Mouse (Mus musculus) MEL (cell line): ENCODE measurements at regions not wholly inside any gene's neighbourhood (a gene's known extent, or its start where the extent isn't known, plus 50 kb on each side); places are given as distances from the start of the nearest gene placed in this dataset.

Experiments
- DNase-seq: peaks from one replicate; pipeline ENCODE4 v3.0.0; 2011; ENCODE audit warnings: low read depth, low spot score
- H3K27ac ChIP-seq: 2 replicates; pipeline ENCODE4 v1.5.1; 2012; ENCODE audit warnings: low read depth, mild to moderate bottlenecking, control low read depth, low read length, moderate library complexity; ENCODE audit not compliant: control insufficient read depth
- H3K27me3 ChIP-seq, 2 experiments: fragments of 150-350 bp in 1 of 2; sonication (generic) in 1 of 2; 2 replicates each; pipeline ENCODE4 v1.6.1; 2012; ENCODE audit warnings: low read length in 2 of 2, mild to moderate bottlenecking in 2 of 2, improper control_type of control experiment in 1 of 2, moderate library complexity in 1 of 2; ENCODE audit not compliant: insufficient read depth in 2 of 2, control insufficient read depth in 1 of 2
- H3K36me3 ChIP-seq, 2 experiments: 2 replicates each; pipeline ENCODE4 v1.6.1; 2012 to 2014; ENCODE audit warnings: low read length in 2 of 2, improper control_type of control experiment in 1 of 2, inconsistent platforms in 1 of 2, mild to moderate bottlenecking in 1 of 2; ENCODE audit not compliant: insufficient read depth in 2 of 2, control insufficient read depth in 1 of 2
- H3K4me1 ChIP-seq, 2 experiments: fragments of 150-350 bp in 1 of 2; sonication (generic) in 1 of 2; 2 replicates each; pipeline ENCODE4 v1.6.1; 2012; ENCODE audit warnings: low read length in 2 of 2, improper control_type of control experiment in 1 of 2, mild to moderate bottlenecking in 1 of 2; ENCODE audit not compliant: insufficient read depth in 2 of 2, control insufficient read depth in 1 of 2
- H3K4me3 ChIP-seq, 2 experiments: fragments of 150-350 bp in 1 of 2; sonication (generic) in 1 of 2; 2 replicates each; pipeline ENCODE4 v1.5.1; 2012; ENCODE audit warnings: low read depth in 2 of 2, low read length in 2 of 2, mild to moderate bottlenecking in 2 of 2, moderate library complexity in 2 of 2, control low read depth in 1 of 2, improper control_type of control experiment in 1 of 2; ENCODE audit not compliant: control insufficient read depth in 1 of 2, insufficient read depth in 1 of 2
- H3K79me2 ChIP-seq: 2 replicates; pipeline ENCODE4 v1.6.1; 2012; ENCODE audit warnings: mild to moderate bottlenecking, low read length, moderate library complexity; ENCODE audit not compliant: control insufficient read depth, poor library complexity, insufficient read depth
- H3K9ac ChIP-seq: 2 replicates; pipeline ENCODE4 v1.6.1; 2012; ENCODE audit warnings: low read depth, mild to moderate bottlenecking, control low read depth, low read length, moderate library complexity; ENCODE audit not compliant: control insufficient read depth, poor library complexity, severe bottlenecking
- H3K9me3 ChIP-seq: fragments of 150-350 bp; sonication (generic); replicated peaks from 2 replicates; pipeline ENCODE4 v1.6.1; 2012; ENCODE audit warnings: mild to moderate bottlenecking, low read length, improper control_type of control experiment, moderate library complexity; ENCODE audit not compliant: insufficient read depth
- BHLHE40 ChIP-seq: IDR thresholded peaks from 2 replicates; pipeline ENCODE4 v1.6.1; 2012; ENCODE audit warnings: low read depth, mild to moderate bottlenecking, inconsistent platforms, low read length, improper control_type of control experiment, borderline replicate concordance
- CHD1 ChIP-seq: IDR thresholded peaks from 2 replicates; pipeline ENCODE4 v1.6.1; 2012; ENCODE audit warnings: low read depth, mild to moderate bottlenecking, inconsistent platforms, low read length, improper control_type of control experiment
- CHD2 ChIP-seq: IDR thresholded peaks from 2 replicates; pipeline ENCODE4 v1.6.1; 2011; ENCODE audit warnings: low read length, improper control_type of control experiment
- CTCF ChIP-seq, 3 experiments: IDR thresholded peaks in 2 of 3; conservative IDR thresholded peaks in 1 of 3; 2 replicates each; pipeline ENCODE4 v1.5.1; 2011 to 2012; ENCODE audit warnings: low read length in 3 of 3, low read depth in 2 of 3, mild to moderate bottlenecking in 2 of 3, improper control_type of control experiment in 1 of 3, inconsistent platforms in 1 of 3, mixed read lengths in 1 of 3, moderate library complexity in 1 of 3; ENCODE audit not compliant: control insufficient read depth in 1 of 3, insufficient read depth in 1 of 3, poor library complexity in 1 of 3, severe bottlenecking in 1 of 3
- ETS1 ChIP-seq: IDR thresholded peaks from 2 replicates; pipeline ENCODE4 v1.6.1; 2012; ENCODE audit warnings: low read depth, mild to moderate bottlenecking, inconsistent platforms, low read length, improper control_type of control experiment, moderate library complexity
- GABPA ChIP-seq: IDR thresholded peaks from 2 replicates; pipeline ENCODE4 v1.6.1; 2012; ENCODE audit warnings: low read depth, mild to moderate bottlenecking, inconsistent platforms, low read length, improper control_type of control experiment, moderate library complexity
- JUND ChIP-seq: IDR thresholded peaks from 2 replicates; pipeline ENCODE4 v1.6.1; 2011; ENCODE audit warnings: low read depth, mild to moderate bottlenecking, improper control_type of control experiment, low read length
- KAT2A ChIP-seq: conservative IDR thresholded peaks from 2 replicates; pipeline ENCODE4 v1.6.1; 2012; ENCODE audit warnings: low read depth, low read length, improper control_type of control experiment, inconsistent platforms
- MAFK ChIP-seq: IDR thresholded peaks from 2 replicates; pipeline ENCODE4 v1.6.1; 2011; ENCODE audit warnings: low read depth, mild to moderate bottlenecking, low read length, improper control_type of control experiment, borderline replicate concordance
- MAX ChIP-seq: IDR thresholded peaks from 2 replicates; pipeline ENCODE4 v1.6.1; 2011; ENCODE audit warnings: low read length, improper control_type of control experiment
- MAZ ChIP-seq: IDR thresholded peaks from 2 replicates; pipeline ENCODE4 v1.6.1; 2012; ENCODE audit warnings: low read depth, mild to moderate bottlenecking, inconsistent platforms, low read length, improper control_type of control experiment
- MXI1 ChIP-seq: IDR thresholded peaks from 2 replicates; pipeline ENCODE4 v1.6.1; 2011; ENCODE audit warnings: mild to moderate bottlenecking, low read depth, low read length, improper control_type of control experiment
- MYB ChIP-seq: IDR thresholded peaks from 2 replicates; pipeline ENCODE4 v1.6.1; 2011; ENCODE audit warnings: mild to moderate bottlenecking, low read depth, low read length, improper control_type of control experiment
- MYC ChIP-seq: IDR thresholded peaks from 2 replicates; pipeline ENCODE4 v1.6.1; 2011; ENCODE audit warnings: low read depth, mild to moderate bottlenecking, low read length, improper control_type of control experiment, moderate library complexity
- NRF1 ChIP-seq: IDR thresholded peaks from 2 replicates; pipeline ENCODE4 v1.6.1; 2014; ENCODE audit warnings: low read depth, mild to moderate bottlenecking, inconsistent platforms, low read length, improper control_type of control experiment, moderate library complexity; ENCODE audit not compliant: poor library complexity, insufficient read depth, severe bottlenecking
- POLR2A ChIP-seq, 2 experiments: IDR thresholded peaks; 2 replicates each; pipeline ENCODE4 v1.6.1; 2011 to 2012; ENCODE audit warnings: low read length in 2 of 2, mild to moderate bottlenecking in 2 of 2, control low read depth in 1 of 2, improper control_type of control experiment in 1 of 2, low read depth in 1 of 2, moderate library complexity in 1 of 2; ENCODE audit not compliant: control insufficient read depth in 1 of 2, insufficient read depth in 1 of 2, poor library complexity in 1 of 2
- POLR2AphosphoS2 ChIP-seq: IDR thresholded peaks from 2 replicates; pipeline ENCODE4 v1.6.1; 2011; ENCODE audit warnings: low read length, improper control_type of control experiment
- POLR2AphosphoS5 ChIP-seq: IDR thresholded peaks from 2 replicates; pipeline ENCODE4 v1.6.1; 2012; ENCODE audit warnings: low read depth, borderline replicate concordance, mild to moderate bottlenecking, inconsistent platforms, low read length, moderate library complexity, mixed read lengths
- RCOR1 ChIP-seq: IDR thresholded peaks from 2 replicates; pipeline ENCODE4 v1.6.1; 2012; ENCODE audit warnings: low read depth, mild to moderate bottlenecking, inconsistent platforms, low read length, improper control_type of control experiment
- SMC3 ChIP-seq: IDR thresholded peaks from 2 replicates; pipeline ENCODE4 v1.6.1; 2011; ENCODE audit warnings: low read depth, low read length, improper control_type of control experiment
- TAL1 ChIP-seq: IDR thresholded peaks from 2 replicates; pipeline ENCODE4 v1.6.1; 2012; ENCODE audit warnings: mild to moderate bottlenecking, inconsistent platforms, low read length, moderate library complexity, mixed read lengths
- TCF12 ChIP-seq: IDR thresholded peaks from 2 replicates; pipeline ENCODE4 v1.6.1; 2014; ENCODE audit warnings: low read depth, mild to moderate bottlenecking, inconsistent platforms, low read length, improper control_type of control experiment, moderate library complexity
- USF2 ChIP-seq, 2 experiments: IDR thresholded peaks; 2 replicates each; pipeline ENCODE4 v1.6.1; 2011 to 2012; ENCODE audit warnings: improper control_type of control experiment in 2 of 2, low read length in 2 of 2, borderline replicate concordance in 1 of 2, inconsistent platforms in 1 of 2, low read depth in 1 of 2, mild to moderate bottlenecking in 1 of 2; ENCODE audit not compliant: insufficient read depth in 1 of 2
- ZC3H11A ChIP-seq: IDR thresholded peaks from 2 replicates; pipeline ENCODE4 v1.6.1; 2012; ENCODE audit warnings: low read depth, mild to moderate bottlenecking, inconsistent platforms, low read length, improper control_type of control experiment
- ZKSCAN1 ChIP-seq: IDR thresholded peaks from 2 replicates; pipeline ENCODE4 v1.6.1; 2012; ENCODE audit warnings: low read depth, mild to moderate bottlenecking, inconsistent platforms, low read length, improper control_type of control experiment, moderate library complexity
- ZMIZ1 ChIP-seq: IDR thresholded peaks from 2 replicates; pipeline ENCODE4 v1.6.1; 2012; ENCODE audit warnings: low read depth, mild to moderate bottlenecking, inconsistent platforms, low read length, improper control_type of control experiment, moderate library complexity

DNA sequence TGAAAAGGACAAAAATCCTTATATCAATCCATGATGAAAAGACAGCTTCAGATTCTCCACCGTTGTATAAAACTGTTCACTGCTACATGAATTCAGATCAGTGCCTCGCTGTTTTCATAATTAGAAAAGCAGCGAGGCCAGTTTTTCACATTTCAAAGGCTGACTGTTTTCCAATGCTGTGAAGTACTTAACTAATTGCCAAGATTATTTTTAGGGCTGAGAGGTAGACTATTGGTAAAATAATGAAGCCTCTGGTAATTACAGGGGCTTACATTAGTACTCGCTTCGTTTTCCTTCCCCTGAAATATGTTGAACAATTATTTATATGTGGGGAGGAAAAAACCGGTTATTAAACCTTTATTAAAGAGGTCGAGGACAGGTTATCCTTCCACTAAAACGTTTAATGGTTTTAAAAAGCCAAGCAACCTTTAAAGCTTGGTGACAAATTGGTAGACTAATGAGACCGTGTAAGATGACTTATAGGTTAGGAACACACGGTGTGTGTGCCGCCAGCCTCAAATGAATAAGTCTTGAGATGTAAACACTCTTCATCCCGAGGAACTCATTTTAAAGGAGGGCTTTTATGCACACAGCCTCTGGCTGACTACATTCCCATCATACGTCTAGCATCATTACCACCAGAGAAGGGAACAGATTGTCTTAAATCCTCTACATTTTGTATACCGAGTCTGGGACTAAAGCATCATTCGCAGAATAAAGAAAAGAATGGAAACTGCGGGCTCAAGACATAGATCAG lies 465.7 kb downstream of the Galc start:
- Histone ChIP-seq H3K27ac (no peak overlapping the region), H3K36me3 (no peaks in the 10 kb centered on the region), H3K9ac (no peak overlapping the region), H3K27me3 (no peaks in the 10 kb centered on the region), H3K9me3 (no peaks in the 10 kb centered on the region), H3K4me3 (no peak overlapping the region), H3K4me1 (no peaks in the 10 kb centered on the region)
- no peak for TF ChIP-seq TAL1
- no peak for TF ChIP-seq CHD2
- no peak for TF ChIP-seq POLR2AphosphoS5
- no peak for TF ChIP-seq POLR2A (IDR thresholded peaks at IDR 0.05; ENCODE audit: control insufficient read depth in 1 of 2, insufficient read depth in 1 of 2, low read depth in 1 of 2, low read length in 2 of 2, poor library complexity in 1 of 2)
- TF ChIP-seq KAT2A = no peak
- TF ChIP-seq ZC3H11A = no peak
- no peak for TF ChIP-seq ZMIZ1
- no peak for TF ChIP-seq SMC3
- TF ChIP-seq CHD1 = no peak
- TF ChIP-seq JUND = no peak
- TF ChIP-seq, all 39 proteins: peak for 0
- H3K79me2 ChIP-seq = no peaks in the 10 kb centered on the region
- no peak for DNase-seq

DNA sequence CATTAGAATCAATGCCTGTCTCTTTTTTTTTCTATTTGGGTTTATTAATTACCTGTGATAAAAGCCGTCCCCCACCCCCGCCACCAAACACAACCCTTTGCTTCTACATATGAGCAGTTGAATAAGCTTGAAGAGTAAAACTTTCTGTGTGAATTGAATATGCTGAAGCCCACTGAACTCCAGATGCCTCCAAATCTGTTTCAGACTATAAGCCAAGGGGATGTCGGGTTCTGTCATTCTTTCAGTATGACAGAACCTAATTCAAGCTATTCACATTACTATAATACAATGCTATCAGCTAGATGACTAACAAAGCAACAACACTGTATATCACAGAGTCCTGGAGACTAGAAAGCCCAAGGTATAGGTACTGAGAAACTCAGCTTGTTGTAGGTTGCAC lies 475.8 kb downstream of the Galc start:
- no peak for DNase-seq
- no peaks in the 10 kb centered on the region for H3K9me3 ChIP-seq
- no peaks in the 10 kb centered on the region for H3K27me3 ChIP-seq
- TF ChIP-seq MAFK (no peak), NRF1 (no peak), CTCF (IDR thresholded peaks at IDR 0.05 in 2 of 3, conservative IDR thresholded peaks at IDR 0.05 in 1 of 3; ENCODE audit: control insufficient read depth in 1 of 3, insufficient read depth in 1 of 3, low read depth in 2 of 3, low read length in 3 of 3, poor library complexity in 1 of 3, severe bottlenecking in 1 of 3) (no peak), ZMIZ1 (no peak), BHLHE40 (no peak), RCOR1 (no peak), JUND (no peak)
- H3K9ac ChIP-seq = no peak overlapping the region
- no peaks in the 10 kb centered on the region for H3K4me1 ChIP-seq
- H3K79me2 ChIP-seq = no peaks in the 10 kb centered on the region
- H3K27ac ChIP-seq = no peak overlapping the region
- no peak overlapping the region for H3K4me3 ChIP-seq
- no peaks in the 10 kb centered on the region for H3K36me3 ChIP-seq

DNA sequence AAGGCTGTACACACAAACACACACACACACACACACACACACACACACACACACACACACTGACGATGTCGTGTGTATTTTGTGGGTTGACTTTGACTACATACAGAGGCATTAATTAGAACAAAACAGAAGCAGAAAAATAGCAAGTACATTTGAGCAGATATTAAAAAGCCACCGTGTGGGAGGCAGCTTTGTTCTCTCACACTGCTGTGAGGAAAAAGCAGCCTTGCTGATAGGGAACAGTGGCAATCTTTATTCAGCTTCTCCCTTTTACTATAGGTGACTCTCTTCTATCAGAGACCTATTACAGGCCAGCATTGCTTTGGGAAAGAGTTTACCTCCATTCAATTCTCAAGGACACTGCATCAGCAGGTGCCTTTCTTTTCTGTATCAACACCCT lies 500.1 kb downstream of the Galc start:
- Histone ChIP-seq H3K4me1 (no peaks in the 10 kb centered on the region), H3K4me3 (no peak overlapping the region), H3K27me3 (no peaks in the 10 kb centered on the region), H3K9ac (no peak overlapping the region), H3K79me2 (no peaks in the 10 kb centered on the region), H3K9me3 (no peaks in the 10 kb centered on the region), H3K36me3 (no peaks in the 10 kb centered on the region), H3K27ac (no peak overlapping the region)
- no peak for DNase-seq
- TF ChIP-seq MAZ (no peak), ZMIZ1 (no peak), USF2 (IDR thresholded peaks at IDR 0.05; ENCODE audit: borderline replicate concordance in 1 of 2, insufficient read depth in 1 of 2, low read depth in 1 of 2, low read length in 2 of 2) (no peak), SMC3 (no peak), MAFK (no peak), MAX (no peak), TCF12 (no peak), POLR2AphosphoS2 (no peak), ETS1 (no peak), POLR2A (IDR thresholded peaks at IDR 0.05; ENCODE audit: control insufficient read depth in 1 of 2, insufficient read depth in 1 of 2, low read depth in 1 of 2, low read length in 2 of 2, poor library complexity in 1 of 2) (no peak), NRF1 (no peak), MYB (no peak), MYC (no peak), ZKSCAN1 (no peak), MXI1 (no peak), GABPA (no peak)
